Mouse (Mus musculus): Measurements from ENCODE around the gene Zmynd10. TPM values are rescaled to one million over a fixed set of nuclear protein-coding genes. Genes with fewer than 3 reads are reported as not detected.
A peak's percentile ranks its signal among the peaks of the same experiment; 100 is the strongest.

Zmynd10 gene
- polyA plus RNA-seq, 1 experiment, result 7.4 TPM

DNA sequence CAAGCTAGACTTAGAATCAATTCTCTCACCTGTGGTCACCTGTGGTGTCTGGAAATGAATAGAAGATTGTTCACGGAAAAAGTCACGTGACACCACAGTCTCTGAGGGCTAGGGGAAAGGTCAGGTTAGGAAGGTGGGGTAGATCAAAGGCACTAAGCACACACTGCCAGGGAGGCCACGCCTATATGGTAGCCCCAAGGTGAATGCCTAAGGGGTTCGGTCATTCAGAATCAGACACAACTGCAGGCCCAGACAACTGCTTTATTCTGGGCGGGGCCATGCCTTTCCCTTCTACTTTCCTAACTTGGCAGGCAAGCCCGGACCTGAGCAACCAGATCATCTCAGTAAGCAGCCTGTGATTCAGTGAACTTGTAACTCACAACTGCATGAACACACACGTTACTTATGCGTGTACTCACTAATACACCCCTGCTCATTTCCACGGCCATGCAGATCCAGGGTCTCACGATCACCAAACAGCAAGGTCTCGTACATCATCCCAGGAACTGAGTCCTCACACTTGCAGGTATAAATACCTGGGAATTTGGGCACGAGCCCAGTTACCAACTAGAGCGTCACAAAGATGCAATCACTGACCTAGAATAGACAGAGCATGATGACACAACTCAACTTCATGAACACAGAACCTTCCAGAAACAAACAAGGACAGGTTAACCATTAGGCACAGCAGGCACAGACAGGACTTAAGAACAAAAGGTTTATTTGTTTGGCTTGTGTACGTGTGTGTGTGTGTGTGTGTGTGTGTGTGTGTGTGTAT is 28.7 kb downstream of the Zmynd10 start:
- TF ChIP-seq POLR2A (IDR thresholded peaks at IDR 0.05; ENCODE audit: borderline replicate concordance, extremely low read depth, insufficient read depth, insufficient read length, poor library complexity, severe bottlenecking) (no peak), CTCF (IDR thresholded peaks at IDR 0.05; ENCODE audit: borderline replicate concordance, extremely low read depth, insufficient read depth, insufficient read length) (no peak)
- DNase-seq (ENCODE audit: low read depth), result no peak

DNA sequence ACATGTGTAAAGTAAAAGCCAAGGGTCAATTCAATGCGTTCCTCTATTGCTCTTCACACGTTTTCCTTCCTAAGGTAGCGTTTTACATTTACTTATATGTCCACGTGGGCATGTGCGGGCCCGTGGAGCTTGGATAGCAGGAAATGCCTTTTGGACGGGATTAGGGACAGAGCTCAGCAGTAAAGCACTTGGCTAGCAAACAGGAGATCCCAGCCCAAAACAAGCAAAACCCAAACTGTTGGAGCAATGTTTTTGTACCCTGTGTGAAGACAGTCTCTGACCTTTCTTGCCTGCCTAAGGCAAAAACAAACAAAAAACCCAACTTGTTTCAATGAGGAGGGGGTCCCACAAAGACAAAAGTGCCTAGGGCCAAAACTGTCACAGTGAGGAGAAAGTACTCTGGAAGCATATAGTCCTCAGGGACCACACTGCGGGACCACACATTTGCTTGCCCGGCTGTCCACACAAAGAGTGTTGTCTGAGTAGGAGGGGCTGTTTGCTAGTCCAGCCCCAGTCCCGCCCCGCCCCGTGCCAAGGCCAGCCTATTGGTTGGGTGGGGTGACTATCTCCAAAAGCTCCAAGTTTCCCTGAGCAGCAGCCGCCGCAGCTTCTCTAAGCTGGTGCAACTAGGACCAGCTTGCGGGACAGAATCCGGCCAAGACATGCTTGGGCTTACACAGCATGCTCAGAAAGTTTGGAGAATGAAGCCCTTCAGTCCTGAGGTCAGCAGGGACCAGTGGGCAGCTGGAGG is 29.4 kb downstream of the Zmynd10 start, which contains the start of gene Hyal1:
Gene Hyal1 (plus strand): TSS at position 571 of the 751 bp plus-strand sequence.
- DNase-seq (ENCODE audit: low read depth), result peak; percentile 92
- TF ChIP-seq POLR2A (IDR thresholded peaks at IDR 0.05; ENCODE audit: borderline replicate concordance, extremely low read depth, insufficient read depth, insufficient read length, poor library complexity, severe bottlenecking), result no peak
- no peak for TF ChIP-seq CTCF (IDR thresholded peaks at IDR 0.05; ENCODE audit: borderline replicate concordance, extremely low read depth, insufficient read depth, insufficient read length)

DNA sequence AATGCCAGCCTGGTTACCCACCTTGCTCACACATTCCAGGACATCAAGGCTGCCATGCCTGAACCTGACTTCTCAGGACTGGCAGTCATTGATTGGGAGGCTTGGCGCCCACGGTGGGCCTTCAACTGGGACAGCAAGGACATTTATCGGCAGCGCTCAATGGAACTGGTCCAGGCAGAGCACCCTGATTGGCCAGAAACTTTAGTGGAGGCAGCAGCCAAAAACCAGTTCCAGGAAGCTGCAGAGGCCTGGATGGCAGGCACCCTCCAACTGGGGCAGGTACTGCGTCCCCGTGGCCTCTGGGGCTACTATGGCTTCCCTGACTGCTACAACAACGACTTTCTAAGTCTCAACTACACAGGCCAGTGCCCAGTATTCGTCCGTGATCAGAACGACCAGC is 30.8 kb downstream of the Zmynd10 start:
- no peak for TF ChIP-seq POLR2A (IDR thresholded peaks at IDR 0.05; ENCODE audit: borderline replicate concordance, extremely low read depth, insufficient read depth, insufficient read length, poor library complexity, severe bottlenecking)
- no peak for TF ChIP-seq CTCF (IDR thresholded peaks at IDR 0.05; ENCODE audit: borderline replicate concordance, extremely low read depth, insufficient read depth, insufficient read length)
- no peak for DNase-seq (ENCODE audit: low read depth)

DNA sequence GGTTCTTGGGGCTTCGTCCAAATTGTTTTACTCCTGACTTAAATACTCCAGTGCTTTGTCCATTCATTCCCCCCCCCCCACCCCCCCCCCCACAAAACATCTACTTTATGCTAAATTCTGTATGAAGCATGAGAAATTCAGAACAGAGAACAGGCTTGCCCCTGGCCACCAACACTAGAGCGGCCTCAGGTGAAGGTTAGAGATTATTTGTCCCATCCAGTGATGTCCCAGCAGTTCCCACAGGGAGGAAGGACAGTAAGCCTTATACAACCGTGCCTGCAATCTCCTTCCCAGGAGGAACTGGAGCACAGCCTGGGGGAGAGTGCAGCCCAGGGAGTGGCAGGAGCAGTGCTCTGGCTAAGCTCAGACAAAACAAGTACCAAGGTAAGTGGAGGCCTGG is 31.5 kb downstream of the Zmynd10 start, which contains the start of gene Naa80:
Gene Naa80 (plus strand): TSS at position 301 of the 400 bp plus-strand sequence.
- DNase-seq (ENCODE audit: low read depth), result no peak
- TF ChIP-seq CTCF (IDR thresholded peaks at IDR 0.05; ENCODE audit: borderline replicate concordance, extremely low read depth, insufficient read depth, insufficient read length) (no peak), POLR2A (IDR thresholded peaks at IDR 0.05; ENCODE audit: borderline replicate concordance, extremely low read depth, insufficient read depth, insufficient read length, poor library complexity, severe bottlenecking) (no peak)

DNA sequence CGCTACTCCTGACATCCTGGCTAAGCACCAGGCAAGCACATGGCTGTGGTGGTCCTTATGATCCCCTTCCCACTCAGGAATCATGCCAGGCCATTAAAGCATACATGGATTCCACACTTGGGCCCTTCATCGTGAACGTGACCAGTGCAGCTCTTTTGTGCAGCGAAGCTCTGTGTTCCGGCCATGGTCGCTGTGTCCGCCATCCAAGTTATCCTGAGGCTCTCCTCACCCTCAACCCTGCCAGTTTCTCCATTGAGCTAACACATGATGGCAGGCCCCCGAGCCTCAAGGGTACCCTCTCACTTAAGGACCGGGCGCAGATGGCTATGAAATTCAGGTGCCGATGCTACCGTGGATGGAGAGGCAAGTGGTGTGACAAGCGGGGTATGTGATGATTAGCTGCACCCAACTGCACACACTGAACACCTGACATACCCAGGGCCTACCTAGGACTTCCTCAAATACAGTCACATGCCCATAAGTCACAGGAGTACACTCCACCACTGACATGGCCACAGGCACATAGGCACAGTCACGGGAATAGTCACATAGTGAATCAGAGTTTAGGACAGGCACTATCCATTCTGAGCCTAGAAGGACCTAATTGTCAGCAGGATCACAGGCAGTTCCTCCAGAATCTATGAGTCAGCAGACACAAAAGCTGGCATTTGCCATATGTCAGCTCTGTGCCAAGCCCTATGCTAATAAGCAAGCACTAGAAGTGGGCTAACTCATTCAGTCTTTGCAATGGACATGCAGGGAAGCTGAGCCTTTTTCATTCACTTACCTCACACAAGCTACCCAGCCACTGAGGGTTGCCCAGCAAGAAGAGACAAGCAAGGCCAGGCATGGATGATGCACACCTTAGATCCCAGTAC is 32.2 kb downstream of the Zmynd10 start:
- DNase-seq (ENCODE audit: low read depth), result peak; percentile 41
- no peak for TF ChIP-seq CTCF (IDR thresholded peaks at IDR 0.05; ENCODE audit: borderline replicate concordance, extremely low read depth, insufficient read depth, insufficient read length)
- TF ChIP-seq POLR2A (IDR thresholded peaks at IDR 0.05; ENCODE audit: borderline replicate concordance, extremely low read depth, insufficient read depth, insufficient read length, poor library complexity, severe bottlenecking), result no peak

DNA sequence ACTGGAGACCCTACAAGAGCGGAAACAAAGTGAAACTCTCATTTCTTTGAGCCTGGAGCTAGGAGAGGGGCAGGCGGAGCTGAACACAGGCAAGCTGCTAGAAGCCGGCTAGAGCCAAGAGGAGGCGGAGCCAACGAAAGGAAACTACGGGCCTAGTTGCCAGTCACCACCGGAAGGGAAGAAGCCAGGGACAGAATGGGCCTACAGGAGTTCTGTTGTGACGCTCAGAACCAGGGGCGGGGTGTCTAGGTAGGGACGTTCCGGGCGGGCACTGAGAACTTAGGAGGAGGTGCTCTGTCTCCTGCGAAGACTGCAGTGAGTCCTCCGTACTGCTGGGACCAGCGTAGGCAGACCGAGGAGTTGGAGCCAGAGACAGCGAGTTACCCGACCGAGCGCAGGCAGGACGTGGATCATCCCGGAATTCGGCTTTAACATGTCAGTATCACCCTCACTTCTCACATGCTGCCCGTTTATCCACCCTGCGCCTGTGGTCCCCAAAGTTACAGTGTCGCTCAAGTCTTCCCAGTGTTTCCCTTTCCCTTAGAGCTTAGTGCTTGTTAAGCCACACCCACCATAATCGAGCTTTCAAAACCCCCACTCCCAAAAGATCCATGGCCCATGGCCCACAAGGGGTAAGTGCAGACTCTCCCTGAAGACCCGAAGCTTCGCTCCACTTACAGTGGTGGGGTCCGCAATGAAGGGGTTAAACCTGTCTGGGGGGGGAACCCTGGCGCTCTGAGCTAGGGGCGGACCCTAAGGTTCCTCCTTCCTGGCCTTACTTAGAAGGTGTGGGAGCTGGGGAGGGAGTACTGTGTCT is 33.6 kb downstream of the Zmynd10 start, which contains the start of gene Hyal3:
Gene Hyal3 (plus strand): TSS at position 318 of the 817 bp plus-strand sequence.
- DNase-seq (ENCODE audit: low read depth), result peak; percentile 95
- TF ChIP-seq CTCF (IDR thresholded peaks at IDR 0.05; ENCODE audit: borderline replicate concordance, extremely low read depth, insufficient read depth, insufficient read length) (no peak), POLR2A (IDR thresholded peaks at IDR 0.05; ENCODE audit: borderline replicate concordance, extremely low read depth, insufficient read depth, insufficient read length, poor library complexity, severe bottlenecking) (peak; percentile 50; the same call in 1 of the 2 replicates)

DNA sequence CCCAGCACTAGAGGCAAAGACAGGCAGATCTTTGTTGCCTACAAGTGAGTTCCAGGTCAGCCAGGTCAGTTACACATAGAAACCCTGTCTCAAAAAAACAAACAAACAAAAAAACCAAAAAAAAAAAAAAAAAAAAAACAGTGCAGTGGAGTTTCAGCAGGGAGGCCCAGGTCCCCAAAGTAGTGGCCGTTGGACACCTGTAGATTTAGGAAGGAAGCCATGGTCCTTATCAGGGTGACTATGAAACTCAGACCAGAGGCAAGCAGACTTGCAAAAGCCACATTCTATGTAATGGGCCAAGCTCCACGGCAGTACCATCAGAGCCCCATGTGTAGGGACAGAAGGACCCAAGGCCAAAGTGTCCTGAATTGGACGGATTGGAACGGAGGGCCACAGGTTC is 34.5 kb downstream of the Zmynd10 start:
- DNase-seq (ENCODE audit: low read depth), result no peak
- TF ChIP-seq POLR2A (IDR thresholded peaks at IDR 0.05; ENCODE audit: borderline replicate concordance, extremely low read depth, insufficient read depth, insufficient read length, poor library complexity, severe bottlenecking) (no peak), CTCF (IDR thresholded peaks at IDR 0.05; ENCODE audit: borderline replicate concordance, extremely low read depth, insufficient read depth, insufficient read length) (no peak)

DNA sequence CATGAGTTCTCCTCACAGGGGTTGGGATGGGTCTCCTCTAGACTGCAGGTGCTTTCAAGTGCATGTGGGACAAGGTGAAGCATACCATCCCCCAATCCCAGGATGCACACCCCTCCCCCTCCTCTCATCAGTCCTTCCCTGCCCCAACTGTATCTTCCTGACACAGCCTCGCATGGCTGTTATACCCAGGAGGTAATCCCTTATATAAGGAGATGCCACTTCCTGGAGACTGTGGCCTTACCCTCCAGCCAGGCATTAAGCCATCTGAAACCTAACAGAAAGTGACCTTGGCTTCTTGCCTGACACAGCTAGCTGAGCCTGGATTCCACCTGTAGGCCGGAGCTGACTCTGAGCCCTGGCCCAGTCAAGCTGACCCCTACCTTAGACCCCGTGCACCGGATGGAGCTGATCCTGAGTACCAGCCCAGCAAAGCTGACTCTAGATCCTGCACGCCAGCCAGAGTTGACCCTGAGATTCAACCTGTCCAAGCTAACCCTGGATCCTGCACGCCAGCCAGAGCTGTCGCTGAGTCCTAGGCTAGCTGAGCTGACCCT is 35.5 kb downstream of the Zmynd10 start:
- TF ChIP-seq POLR2A (IDR thresholded peaks at IDR 0.05; ENCODE audit: borderline replicate concordance, extremely low read depth, insufficient read depth, insufficient read length, poor library complexity, severe bottlenecking), result no peak
- no peak for TF ChIP-seq CTCF (IDR thresholded peaks at IDR 0.05; ENCODE audit: borderline replicate concordance, extremely low read depth, insufficient read depth, insufficient read length)
- no peak for DNase-seq (ENCODE audit: low read depth)

DNA sequence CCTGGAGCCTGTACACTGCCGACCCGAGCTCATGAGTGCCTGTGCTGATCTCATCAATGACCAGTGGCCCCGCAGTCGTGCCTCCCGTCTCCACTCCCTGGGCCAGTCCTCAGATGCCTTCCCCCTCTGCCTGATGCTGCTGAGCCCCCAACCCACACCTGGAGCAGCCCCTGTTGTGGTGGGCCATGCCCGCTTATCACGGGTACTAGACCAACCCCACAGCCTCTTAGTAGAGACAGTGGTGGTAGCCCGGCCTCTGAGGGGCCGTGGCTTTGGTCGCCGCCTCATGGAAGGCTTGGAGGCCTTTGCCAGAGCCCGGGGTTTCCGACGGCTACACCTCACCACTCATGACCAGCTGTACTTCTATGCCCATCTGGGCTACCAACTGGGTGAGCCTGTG is 36.1 kb downstream of the Zmynd10 start:
- no peak for DNase-seq (ENCODE audit: low read depth)
- TF ChIP-seq CTCF (IDR thresholded peaks at IDR 0.05; ENCODE audit: borderline replicate concordance, extremely low read depth, insufficient read depth, insufficient read length) (no peak), POLR2A (IDR thresholded peaks at IDR 0.05; ENCODE audit: borderline replicate concordance, extremely low read depth, insufficient read depth, insufficient read length, poor library complexity, severe bottlenecking) (no peak)

DNA sequence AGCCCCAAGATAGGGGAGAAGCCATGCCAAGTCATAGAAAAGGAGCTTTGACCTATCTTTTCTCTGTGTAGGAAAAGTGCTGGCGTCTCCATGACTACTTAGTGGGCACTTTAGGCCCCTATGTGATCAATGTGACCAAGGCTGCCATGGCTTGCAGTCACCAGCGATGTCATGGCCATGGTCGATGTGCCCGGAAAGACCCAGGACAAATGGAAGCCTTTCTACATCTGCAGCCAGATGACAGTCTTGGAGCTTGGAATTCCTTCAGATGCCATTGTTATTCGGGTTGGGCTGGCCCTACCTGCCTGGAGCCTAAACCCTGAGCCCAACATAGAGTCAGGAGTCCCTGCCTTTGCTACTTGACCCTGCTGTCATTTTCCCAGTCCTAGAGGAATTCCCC is 39.4 kb downstream of the Zmynd10 start:
- DNase-seq (ENCODE audit: low read depth), result no peak
- TF ChIP-seq CTCF (IDR thresholded peaks at IDR 0.05; ENCODE audit: borderline replicate concordance, extremely low read depth, insufficient read depth, insufficient read length), result no peak

Measured in brain, embryonic 14.5 days (tissue).